Mouse (Mus musculus) retina, postnatal 7 days (tissue): ENCODE measurements around the gene Hdlbp.
"Not testable (repeated sequence)": the region's sequence is repeated elsewhere in the genome, so short reads cannot be mapped to it uniquely, and the experiment has no call there.

Experiments
- DNase-seq: peaks from one replicate; pipeline ENCODE4 v3.0.0-alpha.2; 2012; ENCODE audit warnings: low read depth, low spot score

Hdlbp gene

GRCm38 (mm10) chr1:93478586-93479475 is at the start of gene Hdlbp:
Gene Hdlbp (minus strand): TSS chr1:93478815.
- DNase-seq = peak; percentile 98

GRCm38 (mm10) chr1:93522325-93522724 is 43.7 kb upstream of the Hdlbp start:
- no peak for DNase-seq

GRCm38 (mm10) chr1:93521491-93521890 is 42.9 kb upstream of the Hdlbp start:
- no peak for DNase-seq

- no peak for DNase-seq
These were observed 34.6 kb upstream of the Hdlbp start for GRCm38 (mm10) chr1:93513221-93513620.

- DNase-seq = no peak
These were observed 33.7 kb upstream of the Hdlbp start for GRCm38 (mm10) chr1:93512351-93512690.

- peak; percentile 81 for DNase-seq
These were observed 33.2 kb upstream of the Hdlbp start, which contains the start of gene Farp2 for GRCm38 (mm10) chr1:93511585-93512350. Gene Farp2 (plus strand): TSS chr1:93512079.

- DNase-seq = not testable (repeated sequence)
These were observed 30.0 kb upstream of the Hdlbp start for GRCm38 (mm10) chr1:93508576-93508975.

- peak; percentile 47 for DNase-seq
These were observed 28.5 kb upstream of the Hdlbp start for GRCm38 (mm10) chr1:93506944-93507676.

GRCm38 (mm10) chr1:93495312-93495711 is 16.7 kb upstream of the Hdlbp start:
- DNase-seq = no peak

GRCm38 (mm10) chr1:93486302-93486701 is 7.7 kb upstream of the Hdlbp start:
- not testable (repeated sequence) for DNase-seq

- DNase-seq = peak; percentile 13
These were observed 965 bp upstream of the Hdlbp start for GRCm38 (mm10) chr1:93479476-93480083.

- peak; percentile 94 for DNase-seq
These were observed 643 bp downstream of the Hdlbp start for GRCm38 (mm10) chr1:93477758-93478585.

- no peak for DNase-seq
These were observed 2.9 kb downstream of the Hdlbp start for GRCm38 (mm10) chr1:93475694-93476093.

GRCm38 (mm10) chr1:93468626-93469025 is 10.0 kb downstream of the Hdlbp start:
- no peak for DNase-seq

- no peak for DNase-seq
These were observed 12.9 kb downstream of the Hdlbp start for GRCm38 (mm10) chr1:93465746-93466145.

GRCm38 (mm10) chr1:93465066-93465465 is 13.5 kb downstream of the Hdlbp start:
- DNase-seq = no peak

GRCm38 (mm10) chr1:93459101-93459500 is 19.5 kb downstream of the Hdlbp start:
- no peak for DNase-seq

GRCm38 (mm10) chr1:93458357-93458756 is 20.3 kb downstream of the Hdlbp start:
- no peak for DNase-seq

GRCm38 (mm10) chr1:93453721-93454255 is 24.8 kb downstream of the Hdlbp start:
- DNase-seq = no peak

- DNase-seq = not testable (repeated sequence)
These were observed 28.5 kb downstream of the Hdlbp start for GRCm38 (mm10) chr1:93450118-93450517.
